Mouse (Mus musculus) CH12.LX (cell line): ENCODE measurements at regions not wholly inside any gene's neighbourhood (a gene's known extent, or its start where the extent isn't known, plus 50 kb on each side); places are given as distances from the start of the nearest gene placed in this dataset.

ENCODE experiments used
- DNase-seq: peaks from one replicate; pipeline ENCODE4 v3.0.0-alpha.2; 2013; ENCODE audit errors: extremely low read depth
- H3K27ac ChIP-seq: 2 replicates; pipeline ENCODE4 v1.5.1; 2012; ENCODE audit warnings: low read depth, mild to moderate bottlenecking, control low read depth, moderate library complexity; ENCODE audit not compliant: insufficient read depth
- H3K27me3 ChIP-seq: replicated peaks from 2 replicates; pipeline ENCODE3; 2012; ENCODE audit warnings: inconsistent platforms
- H3K36me3 ChIP-seq, 2 experiments: replicated peaks in 1 of 2; 2 replicates each; pipeline versions ENCODE3 to v1.6.1; 2012; ENCODE audit warnings: inconsistent platforms in 1 of 2, low read length in 1 of 2, mild to moderate bottlenecking in 1 of 2, mixed read lengths in 1 of 2, moderate library complexity in 1 of 2; ENCODE audit not compliant: control insufficient read depth in 1 of 2, insufficient read depth in 1 of 2
- H3K4me1 ChIP-seq, 2 experiments: 2 replicates each; pipeline ENCODE4 v1.6.1; 2012; ENCODE audit warnings: inconsistent platforms in 1 of 2, moderate library complexity in 1 of 2; ENCODE audit not compliant: insufficient read depth in 2 of 2, control insufficient read depth in 1 of 2
- H3K4me2 ChIP-seq: 2 replicates; pipeline ENCODE4 v1.6.1; 2012; ENCODE audit warnings: low read depth, mild to moderate bottlenecking, control low read depth; ENCODE audit not compliant: poor library complexity, insufficient read depth, severe bottlenecking
- H3K4me3 ChIP-seq, 3 experiments: fragments of 150-350 bp in 1 of 3; sonication (generic) in 1 of 3; replicated peaks in 1 of 3; 2 replicates each; pipeline versions ENCODE3 to v1.5.1; 2011 to 2012; ENCODE audit warnings: low read depth in 2 of 3, low read length in 2 of 3, mild to moderate bottlenecking in 2 of 3, moderate library complexity in 2 of 3, control low read depth in 1 of 3, improper control_type of control experiment in 1 of 3, inconsistent platforms in 1 of 3, mixed read lengths in 1 of 3; ENCODE audit not compliant: poor library complexity in 1 of 3
- H3K79me2 ChIP-seq: replicated peaks from 2 replicates; pipeline ENCODE4 v1.6.1; 2012; ENCODE audit warnings: mild to moderate bottlenecking, moderate library complexity; ENCODE audit not compliant: control insufficient read depth, poor library complexity, insufficient read depth, severe bottlenecking; ENCODE audit errors: extremely low read depth
- H3K9ac ChIP-seq: 2 replicates; pipeline ENCODE4 v1.6.1; 2012; ENCODE audit warnings: low read depth, mild to moderate bottlenecking, control low read depth, moderate library complexity; ENCODE audit not compliant: insufficient read depth
- H3K9me3 ChIP-seq: replicated peaks from 2 replicates; pipeline ENCODE3; 2012; ENCODE audit warnings: low read length, inconsistent platforms, mixed read lengths
- ETS1 ChIP-seq: conservative IDR thresholded peaks from 2 replicates; pipeline ENCODE4 v1.6.1; 2012; ENCODE audit warnings: low read depth, mild to moderate bottlenecking, inconsistent platforms, low read length, improper control_type of control experiment, moderate library complexity
- GABPA ChIP-seq: IDR thresholded peaks from 2 replicates; pipeline ENCODE4 v1.6.1; 2012; ENCODE audit warnings: low read depth, low read length, improper control_type of control experiment, inconsistent platforms; ENCODE audit not compliant: insufficient replicate concordance
- HCFC1 ChIP-seq: IDR thresholded peaks from 2 replicates; pipeline ENCODE4 v1.6.1; 2012; ENCODE audit warnings: low read depth, mild to moderate bottlenecking, inconsistent platforms, low read length, improper control_type of control experiment
- IRF4 ChIP-seq: IDR thresholded peaks from 2 replicates; pipeline ENCODE4 v1.6.1; 2014; ENCODE audit warnings: low read depth, mild to moderate bottlenecking, inconsistent platforms, low read length, improper control_type of control experiment
- JUND ChIP-seq: conservative IDR thresholded peaks from 2 replicates; pipeline ENCODE4 v1.6.1; 2011; ENCODE audit warnings: low read depth, low read length, improper control_type of control experiment
- KAT2A ChIP-seq: IDR thresholded peaks from 2 replicates; pipeline ENCODE4 v1.6.1; 2012; ENCODE audit warnings: low read length, improper control_type of control experiment, inconsistent platforms; ENCODE audit not compliant: insufficient replicate concordance
- MAFK ChIP-seq: IDR thresholded peaks from 2 replicates; pipeline ENCODE4 v1.6.1; 2011; ENCODE audit warnings: low read length, improper control_type of control experiment; ENCODE audit not compliant: insufficient replicate concordance
- MAZ ChIP-seq: IDR thresholded peaks from 2 replicates; pipeline ENCODE4 v1.6.1; 2012; ENCODE audit warnings: low read depth, mild to moderate bottlenecking, inconsistent platforms, low read length, improper control_type of control experiment, moderate library complexity
- MXI1 ChIP-seq: IDR thresholded peaks from 2 replicates; pipeline ENCODE4 v1.6.1; 2011; ENCODE audit warnings: mild to moderate bottlenecking, low read depth, low read length, improper control_type of control experiment
- PAX5 ChIP-seq: IDR thresholded peaks from 2 replicates; pipeline ENCODE4 v1.6.1; 2012; ENCODE audit warnings: low read length, inconsistent platforms, mixed read lengths
- POLR2A ChIP-seq: IDR thresholded peaks from 2 replicates; pipeline ENCODE4 v1.6.1; 2011; ENCODE audit warnings: low read depth, mild to moderate bottlenecking, improper control_type of control experiment, low read length
- SIN3A ChIP-seq: IDR thresholded peaks from 2 replicates; pipeline ENCODE4 v1.6.1; 2012; ENCODE audit warnings: low read length, improper control_type of control experiment, inconsistent platforms
- TBP ChIP-seq: conservative IDR thresholded peaks from 2 replicates; pipeline ENCODE4 v1.6.1; 2011; ENCODE audit warnings: low read depth, low read length, improper control_type of control experiment
- UBTF ChIP-seq: IDR thresholded peaks from 2 replicates; pipeline ENCODE4 v1.6.1; 2012; ENCODE audit warnings: low read depth, mild to moderate bottlenecking, inconsistent platforms, low read length, improper control_type of control experiment, moderate library complexity
- USF1 ChIP-seq: IDR thresholded peaks from 2 replicates; pipeline ENCODE4 v1.6.1; 2014; ENCODE audit warnings: low read depth, mild to moderate bottlenecking, inconsistent platforms, low read length, improper control_type of control experiment
- ZMIZ1 ChIP-seq: IDR thresholded peaks from 2 replicates; pipeline ENCODE4 v1.6.1; 2012; ENCODE audit warnings: low read depth, mild to moderate bottlenecking, inconsistent platforms, low read length, improper control_type of control experiment
- dilution Hi-C: fragments of 300-500 bp; cut with MboI; formaldehyde crosslinking; loops from 2 replicates; pipeline ENCODE4 v1.14.3; 2020; ENCODE audit warnings: low sequenced_read_pairs; ENCODE audit not compliant: extremely low pct_unique_long_range_greater_than_20kb, extremely low pct_ligation_motif_present
- in situ Hi-C: fragments of 300-500 bp; cut with MboI; formaldehyde crosslinking; loops from 3 replicates; pipeline ENCODE4 v1.14.3; 2019; ENCODE audit warnings: low sequenced_read_pairs, low pct_ligation_motif_present, low pct_unique_long_range_greater_than_20kb, mixed read lengths

- H3K9ac ChIP-seq, result no peak overlapping the region
- DNase-seq, result no peak
- H3K4me3 ChIP-seq, result no peak overlapping the region
- no peak overlapping the region for H3K27ac ChIP-seq
- TF ChIP-seq KAT2A (no peak), GABPA (no peak), IRF4 (no peak), PAX5 (no peak), MAFK (no peak), USF1 (no peak), HCFC1 (no peak), POLR2A (no peak), ZMIZ1 (no peak), JUND (no peak), UBTF (no peak), TBP (no peak), ETS1 (no peak), SIN3A (no peak), MXI1 (no peak), MAZ (no peak)
- peaks cover 30% of the 10 kb centered on the region for H3K79me2 ChIP-seq
- H3K9me3 ChIP-seq, result no peaks in the 10 kb centered on the region
- H3K4me2 ChIP-seq, result no peak overlapping the region
- peaks cover 71 to 90% of the 10 kb centered on the region in 2 experiments for H3K36me3 ChIP-seq
- no peaks in the 10 kb centered on the region for H3K27me3 ChIP-seq
- dilution Hi-C loops (no loop called here), in situ Hi-C loops (no loop called here)
- peaks cover 2 to 28% of the 10 kb centered on the region in 2 experiments; a peak in 2 of 4 replicates for H3K4me1 ChIP-seq
Observed at GRCm38 (mm10) chr16:31543499-31544170, 119.6 kb upstream of the Dlg1 start.

- dilution Hi-C loops (no loop called here), in situ Hi-C loops (no loop called here)
- peaks cover 50% of the 10 kb centered on the region for H3K79me2 ChIP-seq
- H3K27ac ChIP-seq, result no peak overlapping the region
- no peak overlapping the region for H3K4me2 ChIP-seq
- H3K4me3 ChIP-seq, result no peak overlapping the region
- DNase-seq, result no peak
- H3K4me1 ChIP-seq, result peaks cover 11 to 36% of the 10 kb centered on the region in 2 experiments
- H3K27me3 ChIP-seq, result no peaks in the 10 kb centered on the region
- TF ChIP-seq ZMIZ1, result peak; percentile 31; the same call in 1 of the 2 replicates
- TF ChIP-seq IRF4, result no peak
- no peaks in the 10 kb centered on the region for H3K9me3 ChIP-seq
- no peak overlapping the region for H3K9ac ChIP-seq
- H3K36me3 ChIP-seq, result peaks cover 83 to 94% of the 10 kb centered on the region in 2 experiments
Observed at GRCm38 (mm10) chr16:31546062-31546827, 117.0 kb upstream of the Dlg1 start.
